Mouse (Mus musculus): ENCODE data around the gene Batf3.

Gene Batf3

DNA sequence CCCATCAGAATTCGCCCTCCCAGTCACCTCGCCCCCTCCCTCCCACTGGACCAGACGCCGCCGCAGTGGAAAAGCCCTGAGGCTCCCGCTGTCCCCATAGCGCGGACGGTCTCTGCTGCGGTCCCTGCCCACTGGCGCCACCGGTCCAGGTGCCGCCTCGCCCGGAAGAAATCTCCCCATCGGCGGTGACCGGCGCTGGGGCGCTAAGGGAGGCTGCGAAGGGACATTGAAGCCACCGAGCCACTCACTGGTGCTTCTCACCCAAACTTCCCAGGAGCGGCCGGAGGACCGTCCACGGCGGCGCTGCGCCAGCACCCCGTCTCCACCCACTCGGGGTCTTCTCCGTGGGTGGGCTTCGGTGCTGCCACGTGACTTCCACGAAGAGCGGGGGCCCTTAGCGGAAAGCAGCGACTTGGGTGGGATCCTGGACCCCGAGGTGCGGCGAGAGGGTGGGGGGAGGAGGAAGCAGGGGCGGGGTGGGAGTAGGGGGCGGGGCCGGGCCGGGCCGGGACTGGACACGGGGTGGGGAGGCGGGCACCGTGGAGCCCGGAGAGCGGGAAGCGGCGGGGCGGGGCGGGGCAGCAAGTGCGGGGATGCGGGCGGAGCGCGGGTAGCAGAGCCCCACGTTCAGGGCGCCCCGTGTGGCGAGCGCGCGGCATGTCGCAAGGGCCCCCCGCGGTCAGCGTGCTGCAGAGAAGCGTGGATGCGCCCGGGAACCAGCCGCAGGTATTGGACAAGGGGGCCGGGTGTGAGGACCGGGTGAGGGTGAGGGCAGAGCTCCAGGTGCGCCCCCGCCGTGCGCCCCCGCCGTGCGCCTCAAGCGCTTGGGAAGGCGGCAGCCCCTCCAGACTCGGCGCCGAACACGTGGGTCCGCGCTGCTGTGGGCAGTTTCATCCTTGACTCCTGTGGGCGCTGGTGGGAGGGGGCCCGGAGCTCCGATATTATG, at the start of gene Batf3:
Gene Batf3 (plus strand): TSS at position 46 of the 946 bp plus-strand sequence.
- peak; percentile 61 to 62 for DNase-seq

- no peak for DNase-seq
Measured at GRCm38 (mm10) chr1:191053555-191053954, 44.1 kb upstream of the Batf3 start.

GRCm38 (mm10) chr1:191054870-191055532, 42.6 kb upstream of the Batf3 start:
- no peak for DNase-seq

DNA sequence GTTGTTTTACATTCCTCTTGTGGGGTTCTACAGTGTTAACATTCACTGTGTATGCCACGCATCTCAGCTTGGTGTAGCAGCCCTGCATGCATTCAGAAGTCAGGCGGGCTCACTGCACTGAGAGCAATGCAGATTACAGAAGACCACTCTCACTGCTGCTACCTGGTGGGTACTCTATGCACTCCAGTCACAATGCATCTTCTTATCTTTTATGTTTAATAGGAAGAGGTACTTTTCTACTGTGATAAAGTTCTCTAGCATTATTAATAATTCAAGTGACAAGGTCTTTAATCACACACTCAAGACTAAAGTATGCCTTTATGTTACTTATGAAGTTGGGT, 42.1 kb upstream of the Batf3 start:
- no peak for DNase-seq

GRCm38 (mm10) chr1:191057461-191057860, 40.2 kb upstream of the Batf3 start:
- no peak for DNase-seq

GRCm38 (mm10) chr1:191062241-191062780, 35.3 kb upstream of the Batf3 start:
- DNase-seq = no peak

DNA sequence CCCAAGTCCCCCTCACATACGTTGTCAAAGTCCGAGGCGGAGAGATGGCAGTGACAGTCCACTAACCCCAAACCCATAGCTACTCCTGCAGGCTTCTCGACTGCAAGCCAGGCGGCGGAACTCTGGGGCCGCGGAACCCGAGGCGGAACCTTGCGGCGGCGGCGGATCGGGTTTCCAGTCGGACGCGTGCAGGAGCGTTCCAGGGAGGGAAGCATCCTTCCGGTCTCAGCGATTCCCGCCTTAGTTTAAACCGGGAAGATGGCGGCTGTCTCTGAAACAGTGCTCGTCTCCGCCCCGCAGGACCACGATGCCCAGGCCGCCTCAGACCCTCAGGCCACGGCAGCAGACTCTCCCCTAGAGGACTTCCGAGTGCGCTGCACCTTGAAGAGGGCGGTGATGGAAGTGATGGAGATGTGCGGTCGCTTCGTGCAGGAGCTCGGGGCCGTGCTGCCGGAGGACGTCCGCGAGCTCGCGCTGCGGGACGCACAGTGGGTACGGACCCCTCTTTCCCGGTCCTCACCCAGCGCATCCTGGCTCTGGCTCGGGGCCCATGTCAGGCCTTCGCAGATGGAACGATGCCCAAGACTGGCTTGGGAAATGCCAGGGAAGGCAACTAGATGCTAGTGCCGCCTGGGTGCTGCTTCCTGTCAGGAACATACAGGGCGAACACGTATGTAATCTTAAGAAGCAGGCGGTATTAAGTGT, 34.7 kb upstream of the Batf3 start, which contains the start of the genes Tatdn3 and Nsl1:
Gene Tatdn3 (minus strand): TSS at position 152 of the 705 bp plus-strand sequence.
Gene Nsl1 (plus strand): TSS at position 232 of the 705 bp plus-strand sequence.
- peak; percentile 95 to 96 for DNase-seq

- DNase-seq = no peak
Measured at GRCm38 (mm10) chr1:191063700-191064099, 33.9 kb upstream of the Batf3 start.

DNA sequence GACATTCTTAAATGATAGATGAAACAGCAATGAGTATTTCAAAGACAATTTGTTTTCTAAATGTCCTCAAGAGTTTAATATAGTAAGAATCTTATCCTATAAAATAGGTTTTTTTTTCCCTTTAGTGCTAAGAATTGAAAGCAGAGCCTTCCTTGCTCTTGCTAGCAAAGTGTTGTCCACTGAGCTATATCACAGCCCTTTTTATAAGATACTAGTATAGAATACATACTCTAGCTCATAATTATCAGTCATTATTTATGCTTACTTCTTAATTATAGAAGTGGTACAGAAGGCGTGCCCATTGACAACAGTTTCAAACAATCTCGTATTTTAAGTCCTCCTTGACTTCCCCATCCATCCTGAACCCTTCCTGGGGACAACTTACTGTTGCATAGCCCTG, 33.1 kb upstream of the Batf3 start:
- no peak for DNase-seq

- DNase-seq = no peak
Measured at GRCm38 (mm10) chr1:191065188-191065587, 32.5 kb upstream of the Batf3 start.

- DNase-seq = no peak
Measured at GRCm38 (mm10) chr1:191068377-191068776, 29.3 kb upstream of the Batf3 start.

DNA sequence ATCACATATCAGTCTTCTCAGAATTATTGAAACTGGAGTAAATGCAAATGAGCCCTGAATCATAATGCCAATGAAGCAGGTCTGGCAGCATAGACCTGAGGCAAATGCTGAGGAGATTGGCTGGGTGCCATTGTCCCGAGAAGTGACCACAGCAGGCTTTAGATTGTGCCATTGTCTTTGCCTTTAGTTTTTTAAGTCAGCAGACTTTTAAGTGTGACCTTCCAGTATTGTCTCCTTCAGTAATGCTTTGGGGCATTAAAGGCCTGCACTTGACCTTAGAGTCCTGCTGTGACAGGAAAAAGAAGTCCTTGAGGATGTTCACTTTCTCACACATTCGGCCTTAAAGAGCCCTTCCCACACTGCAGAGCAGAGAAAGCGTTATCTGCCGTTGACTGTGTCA, 27.4 kb upstream of the Batf3 start:
- DNase-seq = no peak

- DNase-seq = no peak
Measured at GRCm38 (mm10) chr1:191071613-191072012, 26.0 kb upstream of the Batf3 start.

DNA sequence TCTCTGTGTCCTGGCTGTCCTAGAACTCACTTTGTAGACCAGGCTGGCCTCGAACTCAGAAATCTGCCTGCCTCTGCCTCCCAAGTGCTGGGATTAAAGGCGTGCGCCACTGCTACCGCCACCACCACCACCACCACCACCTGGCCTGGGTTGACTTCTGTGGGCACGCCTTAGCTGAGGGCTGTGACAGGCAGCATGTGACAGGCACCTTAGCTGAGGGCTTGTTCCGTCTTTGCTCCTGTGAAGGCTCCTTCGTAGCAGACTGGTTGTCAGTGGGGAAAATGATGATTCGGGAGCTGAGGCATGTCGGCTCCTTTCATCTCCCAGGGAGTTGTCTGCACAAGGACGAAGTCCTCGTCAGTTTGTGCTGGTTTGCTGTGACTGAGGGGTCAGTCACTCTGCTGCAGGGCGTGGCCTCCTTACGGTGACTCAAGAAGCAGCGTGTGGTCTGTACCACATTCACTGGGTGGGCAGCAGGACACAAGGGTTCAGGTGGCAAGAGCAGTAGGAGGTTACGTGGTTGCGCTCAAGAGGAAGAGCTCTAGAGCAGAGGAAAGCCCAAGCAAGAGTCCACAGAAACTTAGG, 25.2 kb upstream of the Batf3 start:
- DNase-seq = no peak

DNA sequence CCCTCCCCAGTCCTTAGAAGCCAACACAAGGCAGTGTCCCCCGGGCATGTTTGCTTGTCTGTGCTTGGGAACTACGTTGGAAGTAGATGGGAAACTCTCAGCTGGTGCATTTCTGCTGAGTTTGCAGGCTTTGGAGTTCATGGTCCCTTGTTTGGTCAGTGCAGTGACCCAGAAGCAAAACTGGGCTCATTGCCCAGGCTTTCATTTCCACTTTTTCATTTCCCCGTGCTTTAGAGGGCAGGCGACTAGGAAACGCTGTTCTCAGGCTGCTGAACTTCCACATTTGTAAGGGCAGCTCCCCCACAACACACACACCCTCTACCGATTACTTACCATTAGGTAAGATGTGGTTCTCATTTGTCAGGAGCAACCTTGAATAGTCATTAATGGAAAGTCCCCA, 24.6 kb upstream of the Batf3 start:
- DNase-seq = peak; percentile 42 to 53

DNA sequence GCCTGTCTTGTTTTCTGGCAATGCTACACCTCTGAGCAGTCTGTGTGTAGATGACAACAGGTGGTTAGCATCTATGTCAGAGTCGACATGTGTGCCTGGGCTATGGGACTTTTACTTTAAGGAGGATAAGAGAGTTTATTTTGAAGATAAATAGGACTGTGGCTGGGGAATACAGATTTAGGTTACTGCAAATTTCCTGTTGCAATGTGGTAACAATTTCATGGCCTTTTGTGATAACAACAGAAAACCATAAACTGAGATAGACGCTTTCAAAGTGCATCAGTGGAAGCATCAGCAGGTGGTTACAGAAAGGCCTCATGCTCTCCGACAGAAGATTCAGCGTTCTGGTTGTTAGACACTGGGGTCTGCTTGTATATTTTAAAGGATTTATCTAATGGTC, 24.2 kb upstream of the Batf3 start:
- no peak for DNase-seq

DNA sequence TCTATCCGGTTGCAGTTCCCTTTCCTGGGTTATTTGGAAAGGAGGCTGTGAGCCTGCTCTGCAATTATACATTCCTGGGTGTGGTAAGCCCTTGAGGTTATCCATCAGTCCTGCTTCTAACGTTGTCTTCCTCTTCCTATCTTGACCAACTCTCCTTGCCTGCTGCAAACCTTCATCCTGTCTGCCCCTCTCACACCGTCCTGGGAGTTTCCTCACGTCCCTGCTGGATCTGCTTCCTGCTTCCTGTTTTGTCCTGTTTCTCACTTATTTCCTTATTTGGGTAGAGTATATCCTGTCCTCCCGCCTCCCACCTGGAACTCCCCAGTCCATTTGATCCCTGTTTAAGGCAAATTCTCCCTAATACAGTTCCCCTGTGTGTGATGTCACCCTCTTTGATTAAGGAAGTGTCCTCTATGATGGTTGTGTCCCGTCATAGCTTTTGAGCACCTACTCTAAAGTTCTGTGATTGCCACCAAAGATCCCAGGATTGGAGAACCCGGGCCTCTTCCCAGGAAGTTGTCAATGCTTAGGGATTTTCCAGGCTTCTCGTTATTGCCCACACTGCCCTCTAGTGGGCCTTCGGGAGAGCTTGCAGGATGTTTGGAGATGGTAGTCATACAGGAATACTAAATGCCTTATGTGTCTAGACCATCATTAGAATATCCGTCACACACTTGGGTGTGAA, 22.3 kb upstream of the Batf3 start:
- DNase-seq = no peak

- DNase-seq = no peak
Measured at GRCm38 (mm10) chr1:191083230-191083629, 14.4 kb upstream of the Batf3 start.

- peak; percentile 69 to 71 for DNase-seq
Measured at GRCm38 (mm10) chr1:191084951-191085559, 12.6 kb upstream of the Batf3 start.

- peak; percentile 41 to 43 for DNase-seq
Measured at GRCm38 (mm10) chr1:191085597-191085996, 12.1 kb upstream of the Batf3 start.

- DNase-seq = no peak
Measured at GRCm38 (mm10) chr1:191086304-191086878, 11.3 kb upstream of the Batf3 start.
